Mouse (Mus musculus) forebrain, embryonic 13.5 days (tissue): ENCODE results near the gene Rinl. TPM values are rescaled to one million over a fixed set of nuclear protein-coding genes. Genes with fewer than 3 reads are reported as not detected.

Source experiments
- ATAC-seq: fragments of 200-750 bp; cut with Nextera tagmentation; 2 replicates; pipeline ENCODE4 v1.8.0; 2017
- H3K27ac ChIP-seq: fragments of 300-500 bp; sonication (generic); 2 replicates; pipeline ENCODE4 v1.5.1; 2015; ENCODE audit warnings: inconsistent platforms, mild to moderate bottlenecking, moderate library complexity
- H3K27me3 ChIP-seq: fragments of 300-500 bp; sonication (generic); 2 replicates; pipeline ENCODE4 v1.6.1; 2015; ENCODE audit warnings: mild to moderate bottlenecking, inconsistent platforms
- H3K36me3 ChIP-seq: fragments of 300-500 bp; sonication (generic); 2 replicates; pipeline ENCODE4 v1.6.1; 2015; ENCODE audit warnings: mild to moderate bottlenecking, inconsistent platforms; ENCODE audit not compliant: poor library complexity, severe bottlenecking
- H3K4me1 ChIP-seq: fragments of 300-500 bp; sonication (generic); 2 replicates; pipeline ENCODE4 v1.6.1; 2015; ENCODE audit warnings: inconsistent platforms
- H3K4me2 ChIP-seq: fragments of 300-500 bp; sonication (generic); 2 replicates; pipeline ENCODE4 v1.6.1; 2015; ENCODE audit warnings: inconsistent platforms, mild to moderate bottlenecking, moderate library complexity
- H3K4me3 ChIP-seq: fragments of 300-500 bp; sonication (generic); 2 replicates; pipeline ENCODE4 v1.5.1; 2015; ENCODE audit warnings: mild to moderate bottlenecking, inconsistent platforms
- H3K9ac ChIP-seq: fragments of 300-500 bp; sonication (generic); 2 replicates; pipeline ENCODE4 v1.6.1; 2015; ENCODE audit warnings: mild to moderate bottlenecking, inconsistent platforms
- H3K9me3 ChIP-seq: fragments of 300-500 bp; sonication (generic); replicated peaks from 2 replicates; pipeline ENCODE4 v1.6.1; 2016; ENCODE audit warnings: inconsistent platforms
- WGBS: fragments of 180-500 bp; shearing (Covaris S2); methylation state at CpG from one replicate; pipeline ENCODE4 v1.1.7; 2015; 5-methylcytosine and 5-hydroxymethylcytosine counted together
- polyA plus RNA-seq: library from polyadenylated mRNA; unstranded; fragments of >200 nt; fragmentation: Nextera tagmentation; extraction: Ambion mirVana; gene quantifications from 2 replicates; pipeline ENCODE4 v1.2.1, GENCODE M21; 2015

Rinl gene
- polyA plus RNA-seq, 1 experiment from 2014 or later = 2.0 TPM

DNA sequence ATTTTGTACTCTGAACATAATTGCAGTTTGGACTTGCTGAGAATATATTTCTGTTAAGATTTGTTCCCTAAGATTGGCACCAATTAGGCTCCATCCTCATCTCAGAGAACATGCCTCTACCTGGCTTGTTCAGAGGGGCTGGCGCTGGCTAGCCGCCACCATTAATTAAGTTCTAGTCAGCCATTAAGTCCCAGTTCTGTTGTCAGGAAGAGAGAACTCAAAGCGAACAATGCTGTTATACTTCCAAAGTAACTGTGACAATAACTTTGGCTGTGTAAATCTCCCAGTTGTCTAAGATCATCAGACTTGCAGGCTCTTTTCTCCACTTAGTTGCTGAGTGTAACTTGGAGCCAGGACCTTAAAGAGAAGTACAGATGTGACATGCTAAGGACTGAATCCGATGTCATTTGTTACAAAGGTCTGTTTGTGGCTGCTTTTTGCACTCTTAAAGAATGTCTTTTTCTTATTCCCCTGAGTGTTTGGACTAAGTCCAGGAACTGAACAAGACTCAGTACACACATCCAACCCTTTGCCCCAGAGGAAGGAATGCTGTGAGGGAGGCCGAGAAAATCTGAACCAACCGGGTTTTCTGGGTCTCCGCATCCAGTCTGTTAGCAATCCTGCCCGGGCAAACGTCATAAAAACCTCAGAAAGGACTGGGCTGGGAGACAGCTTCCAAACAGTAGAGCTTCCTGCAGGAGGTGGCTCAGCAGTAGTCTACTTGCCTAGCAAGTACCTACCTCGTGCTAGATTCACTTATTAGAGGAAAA lies 13.3 kb downstream of the Rinl start:
- Histone ChIP-seq H3K27ac (peak overlapping the region; percentile 59), H3K4me2 (peak overlapping the region; percentile 33), H3K4me3 (no peak overlapping the region), H3K9me3 (no peaks in the 10 kb centered on the region), H3K27me3 (no peaks in the 10 kb centered on the region), H3K4me1 (peaks cover 23% of the 10 kb centered on the region), H3K36me3 (no peaks in the 10 kb centered on the region), H3K9ac (peak overlapping the region; percentile 26; the same call in 1 of the 2 replicates)
- WGBS = 17% methylated on average over 10 of the region's 10 CpGs
- ATAC-seq = no peak

- Histone ChIP-seq H3K27ac (peak overlapping the region; percentile 59), H3K9me3 (no peaks in the 10 kb centered on the region), H3K27me3 (no peaks in the 10 kb centered on the region), H3K4me3 (no peak overlapping the region), H3K4me1 (peaks cover 28% of the 10 kb centered on the region), H3K36me3 (no peaks in the 10 kb centered on the region), H3K4me2 (peak overlapping the region; percentile 33), H3K9ac (peak overlapping the region; percentile 46; the same call in 1 of the 2 replicates)
- no peak for ATAC-seq
- 6% methylated on average over 10 of the region's 10 CpGs for WGBS
Observed at GRCm38 (mm10) chr7:28802846-28803588, 14.2 kb downstream of the Rinl start.

GRCm38 (mm10) chr7:28803756-28804155 lies 15.0 kb downstream of the Rinl start:
- ATAC-seq = no peak
- no peaks in the 10 kb centered on the region for H3K36me3 ChIP-seq
- H3K9ac ChIP-seq = no peak overlapping the region
- no peak overlapping the region for H3K4me2 ChIP-seq
- 82% methylated on average over 4 of the region's 4 CpGs for WGBS
- H3K27me3 ChIP-seq = no peaks in the 10 kb centered on the region
- H3K9me3 ChIP-seq = no peaks in the 10 kb centered on the region
- no peak overlapping the region for H3K4me3 ChIP-seq
- no peak overlapping the region for H3K27ac ChIP-seq
- peaks cover 32% of the 10 kb centered on the region for H3K4me1 ChIP-seq

DNA sequence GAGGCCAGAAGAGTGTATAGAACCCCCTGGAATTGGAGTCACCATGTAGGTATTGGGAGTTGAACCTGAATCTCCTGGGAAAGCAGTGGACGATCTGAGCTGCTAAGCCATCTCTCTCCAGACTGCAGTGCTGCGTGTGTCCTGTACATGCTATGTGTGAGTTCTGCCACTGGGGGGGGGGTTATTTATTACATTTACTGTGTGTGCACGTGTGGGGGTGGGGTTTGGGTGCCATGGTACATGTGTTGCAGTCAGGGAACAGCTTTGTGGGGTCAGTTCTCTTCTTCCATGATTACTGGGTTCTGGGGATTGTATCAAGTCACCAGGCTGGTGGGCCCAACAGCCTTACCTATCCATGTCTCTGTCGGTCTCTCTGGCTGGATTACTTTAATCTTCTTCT lies 18.1 kb downstream of the Rinl start:
- no peak overlapping the region for H3K4me3 ChIP-seq
- no peak for ATAC-seq
- no peaks in the 10 kb centered on the region for H3K9me3 ChIP-seq
- WGBS = 80% methylated on average over 4 of the region's 4 CpGs
- H3K4me1 ChIP-seq = peaks cover 30% of the 10 kb centered on the region
- no peaks in the 10 kb centered on the region for H3K36me3 ChIP-seq
- H3K27ac ChIP-seq = no peak overlapping the region
- no peaks in the 10 kb centered on the region for H3K27me3 ChIP-seq
- no peak overlapping the region for H3K9ac ChIP-seq
- H3K4me2 ChIP-seq = no peak overlapping the region

GRCm38 (mm10) chr7:28807641-28808220 lies 19.0 kb downstream of the Rinl start:
- Histone ChIP-seq H3K9me3 (no peaks in the 10 kb centered on the region), H3K27me3 (no peaks in the 10 kb centered on the region), H3K4me3 (peak overlapping the region; percentile 77), H3K27ac (peak overlapping the region; percentile 99), H3K36me3 (peaks cover 6% of the 10 kb centered on the region), H3K4me2 (peak overlapping the region; percentile 80), H3K4me1 (peaks cover 30% of the 10 kb centered on the region), H3K9ac (peak overlapping the region; percentile 87)
- ATAC-seq = no peak
- WGBS = 20% methylated on average over 6 of the region's 8 CpGs

- Histone ChIP-seq H3K4me1 (peaks cover 30% of the 10 kb centered on the region), H3K9me3 (no peaks in the 10 kb centered on the region), H3K9ac (peak within 1 kb of the TSS; percentile 87), H3K27me3 (no peaks in the 10 kb centered on the region), H3K36me3 (peaks cover 12% of the 10 kb centered on the region), H3K4me3 (peak within 1 kb of the TSS; percentile 77), H3K27ac (peak within 1 kb of the TSS; percentile 99), H3K4me2 (peak within 1 kb of the TSS; percentile 80)
- WGBS = 2% methylated on average over 33 of the region's 35 CpGs
- ATAC-seq = no peak
Observed at GRCm38 (mm10) chr7:28808221-28808941, 19.6 kb downstream of the Rinl start, which contains the start of gene Hnrnpl. Hnrnpl (plus strand) TSS chr7:28808541.

- Histone ChIP-seq H3K9me3 (no peaks in the 10 kb centered on the region), H3K27me3 (no peaks in the 10 kb centered on the region), H3K4me2 (peak overlapping the region; percentile 80), H3K4me1 (peaks cover 33% of the 10 kb centered on the region), H3K9ac (peak overlapping the region; percentile 87), H3K4me3 (peak overlapping the region; percentile 77), H3K36me3 (peaks cover 18% of the 10 kb centered on the region), H3K27ac (peak overlapping the region; percentile 99)
- ATAC-seq = peak; percentile 61
- WGBS = under 1% methylated on average over 31 of the region's 32 CpGs
Observed at GRCm38 (mm10) chr7:28808957-28809393, 20.2 kb downstream of the Rinl start.

DNA sequence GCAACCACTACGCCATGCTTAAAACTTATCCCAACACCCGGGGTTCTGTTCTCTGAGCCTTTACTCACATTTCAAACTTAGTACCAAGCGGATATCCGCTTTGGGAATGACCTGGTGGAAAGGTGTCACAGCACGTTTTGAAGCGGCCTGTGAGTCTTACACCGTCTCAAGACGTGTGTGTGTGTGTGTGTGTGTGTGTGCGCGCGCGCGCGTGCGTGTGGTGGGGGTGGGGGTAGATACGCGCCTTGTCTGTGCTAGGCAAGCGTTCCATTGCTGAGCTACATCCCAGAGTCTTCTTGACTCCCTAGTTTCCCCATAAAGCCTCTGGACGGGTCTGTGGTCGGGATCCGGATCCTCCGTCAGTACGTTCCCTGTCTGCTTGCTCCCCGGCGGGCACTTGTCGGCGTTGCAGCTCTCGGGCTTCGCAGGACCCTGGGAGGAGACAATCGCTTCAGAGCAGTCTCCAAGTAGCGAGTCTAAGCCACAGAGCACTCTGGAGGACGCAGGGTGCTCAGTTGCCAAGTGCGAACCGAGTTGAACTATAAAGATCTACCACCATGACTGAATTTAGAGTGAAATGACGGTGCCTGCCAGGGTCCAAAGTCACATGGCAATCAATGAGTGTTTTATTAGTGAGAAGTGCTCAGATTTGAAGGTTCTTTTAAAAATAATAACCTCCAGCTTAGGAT lies 20.8 kb downstream of the Rinl start:
- no peaks in the 10 kb centered on the region for H3K9me3 ChIP-seq
- H3K27ac ChIP-seq = peak overlapping the region; percentile 99
- H3K4me3 ChIP-seq = peak overlapping the region; percentile 77
- peaks cover 24% of the 10 kb centered on the region for H3K36me3 ChIP-seq
- H3K9ac ChIP-seq = peak overlapping the region; percentile 87
- ATAC-seq = peak; percentile 31
- no peaks in the 10 kb centered on the region for H3K27me3 ChIP-seq
- under 1% methylated on average over 35 of the region's 35 CpGs for WGBS
- peak overlapping the region; percentile 80 for H3K4me2 ChIP-seq
- H3K4me1 ChIP-seq = peaks cover 37% of the 10 kb centered on the region

DNA sequence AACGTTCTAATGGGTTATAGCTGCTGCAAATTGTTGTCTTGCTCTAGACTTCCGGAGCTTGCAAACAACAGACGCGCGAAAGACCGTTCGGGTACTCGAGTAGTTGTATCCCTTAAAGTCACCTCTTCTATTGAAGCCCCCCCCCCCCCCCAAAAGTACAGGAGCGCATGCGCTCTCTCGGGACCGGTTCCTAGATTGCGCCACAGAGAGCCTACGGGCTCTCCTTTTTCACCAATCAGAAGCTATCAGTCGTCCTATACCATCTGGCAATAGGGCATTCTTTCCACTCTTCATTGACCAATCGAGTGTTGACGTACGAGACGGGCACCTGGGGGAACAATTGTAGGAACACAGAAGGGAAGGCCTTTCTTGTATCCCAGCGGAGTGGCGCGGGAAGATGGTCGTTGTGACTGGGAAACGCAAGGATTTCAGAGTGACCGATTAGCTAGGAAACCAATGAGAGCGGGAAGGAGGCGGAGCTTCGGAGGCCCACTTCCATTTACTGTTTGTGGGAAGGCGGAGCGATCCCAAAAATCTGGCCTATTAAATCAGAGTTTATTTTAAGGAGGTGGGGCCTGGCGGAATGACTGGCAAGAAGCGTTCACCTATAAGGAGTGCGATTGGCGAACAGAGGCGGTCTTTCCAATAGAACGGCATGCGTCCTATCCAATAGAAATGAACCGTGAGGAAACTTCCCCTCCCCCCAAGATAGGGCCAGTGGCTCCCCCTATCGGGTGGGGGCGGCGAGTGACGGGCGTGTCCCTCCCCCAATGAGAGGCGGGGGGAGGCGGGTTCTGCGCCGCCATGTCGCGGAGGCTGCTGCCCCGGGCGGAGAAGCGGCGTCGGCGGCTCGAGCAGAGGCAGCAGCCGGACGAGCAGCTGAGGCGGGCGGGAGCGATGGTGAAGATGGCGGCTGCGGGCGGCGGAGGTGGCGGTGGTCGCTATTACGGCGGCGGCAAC lies 21.6 kb downstream of the Rinl start:
- H3K4me2 ChIP-seq = peak overlapping the region; percentile 84
- no peaks in the 10 kb centered on the region for H3K27me3 ChIP-seq
- H3K4me1 ChIP-seq = peaks cover 44% of the 10 kb centered on the region
- peak overlapping the region; percentile 87 for H3K9ac ChIP-seq
- no peaks in the 10 kb centered on the region for H3K9me3 ChIP-seq
- H3K4me3 ChIP-seq = peak overlapping the region; percentile 77
- peak; percentile 93 for ATAC-seq
- peak overlapping the region; percentile 99 for H3K27ac ChIP-seq
- under 1% methylated on average over 66 of the region's 70 CpGs for WGBS
- peaks cover 32% of the 10 kb centered on the region for H3K36me3 ChIP-seq

DNA sequence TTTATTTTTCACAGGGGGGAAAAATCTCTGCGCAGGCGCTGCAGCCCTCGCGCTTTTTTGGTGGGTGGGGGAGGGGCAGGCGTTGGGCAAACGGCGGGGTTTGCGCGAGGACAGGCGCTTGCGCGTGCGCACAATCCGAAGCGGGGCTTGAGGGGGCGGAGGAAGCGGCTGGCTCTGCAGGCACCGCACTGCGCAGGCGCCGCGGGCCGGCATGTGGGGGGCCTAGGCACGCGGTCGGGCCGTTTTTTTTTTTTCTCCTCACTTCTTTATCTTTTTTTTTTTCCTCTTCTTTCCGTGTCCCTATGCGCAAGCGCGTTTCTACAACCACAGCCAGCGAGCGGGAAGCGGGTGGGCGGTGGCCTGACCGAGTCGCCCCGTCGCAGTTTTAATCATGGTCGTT lies 22.5 kb downstream of the Rinl start:
- H3K4me3 ChIP-seq = peak overlapping the region; percentile 77
- ATAC-seq = peak; percentile 16; the same call in 1 of the 2 replicates
- H3K4me2 ChIP-seq = peak overlapping the region; percentile 84
- H3K9ac ChIP-seq = peak overlapping the region; percentile 87
- H3K9me3 ChIP-seq = no peaks in the 10 kb centered on the region
- under 1% methylated on average over 39 of the region's 40 CpGs for WGBS
- H3K4me1 ChIP-seq = peaks cover 53% of the 10 kb centered on the region
- H3K27me3 ChIP-seq = no peaks in the 10 kb centered on the region
- peak overlapping the region; percentile 97 for H3K27ac ChIP-seq
- peaks cover 40% of the 10 kb centered on the region for H3K36me3 ChIP-seq
